Mouse (Mus musculus) kidney, postnatal 25 days (tissue): Measurements from ENCODE around the gene Cwc15.
A peak's percentile ranks its signal among the peaks of the same experiment; 100 is the strongest.

ENCODE experiments used
- DNase-seq, 2 experiments: peaks; one replicate each; pipeline ENCODE4 v3.0.0; 2021; ENCODE audit warnings: mixed read lengths in 2 of 2

The Cwc15 gene

DNA sequence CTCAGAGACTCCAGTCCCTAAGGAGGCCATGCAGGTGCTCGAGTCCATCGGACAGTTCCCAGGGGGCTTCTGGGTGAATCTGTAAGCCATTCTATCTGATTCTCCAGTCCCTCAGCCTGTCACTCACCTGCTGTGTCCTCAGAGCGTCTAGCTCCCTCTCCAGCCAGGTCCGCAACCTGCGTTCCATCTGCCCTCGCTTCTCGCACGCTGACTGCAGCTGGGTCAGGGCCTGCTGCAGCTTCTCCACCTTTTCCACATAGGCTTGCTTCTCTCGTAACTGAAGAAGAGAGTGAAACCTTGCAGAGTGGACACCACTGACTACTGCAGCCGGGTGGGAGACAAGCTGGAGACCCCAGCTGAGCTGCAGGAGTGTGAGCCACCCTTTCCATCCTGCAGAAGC lies 57.9 kb downstream of the Cwc15 start:
- peak in 1 of 2 experiments; percentile 12 for DNase-seq

DNA sequence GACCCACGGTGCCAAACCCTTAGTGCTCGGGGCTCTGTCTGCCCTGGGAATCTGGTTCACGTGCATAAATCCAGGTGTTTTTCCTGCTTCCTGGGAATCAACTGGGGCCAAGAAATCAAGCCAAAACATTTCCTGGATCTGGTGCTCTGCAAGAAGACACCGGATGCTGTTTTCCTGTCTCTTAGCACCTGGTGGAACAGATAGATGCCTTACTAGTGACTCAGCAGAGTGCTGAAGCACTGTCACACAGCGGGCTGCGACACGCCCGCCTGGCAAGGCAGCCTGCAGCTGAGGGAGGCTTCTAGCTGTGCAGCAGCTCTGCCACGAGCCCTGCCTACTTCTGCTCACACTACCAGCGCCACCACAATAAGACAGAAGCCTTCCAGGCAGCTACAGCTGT lies 59.0 kb downstream of the Cwc15 start:
- peak; percentile 9 to 49 for DNase-seq

DNA sequence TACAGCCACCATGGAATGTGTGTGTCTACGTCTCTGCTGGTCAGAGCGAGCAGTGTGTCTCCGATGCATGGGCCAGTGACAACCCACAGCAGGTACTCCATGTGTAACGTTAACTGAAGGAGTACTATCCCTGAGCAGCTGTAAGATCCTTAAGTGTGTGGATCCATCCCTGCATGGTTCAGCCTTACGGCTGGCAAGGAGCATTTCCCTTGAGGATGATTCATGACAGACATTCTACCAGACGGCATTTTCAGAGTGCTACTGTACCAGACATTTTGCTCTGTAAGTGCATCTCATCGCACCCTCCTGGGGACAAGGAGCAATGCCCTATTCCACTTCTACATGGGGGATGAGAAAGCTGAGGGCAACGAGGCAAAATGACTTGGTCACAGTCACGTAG lies 59.6 kb downstream of the Cwc15 start:
- DNase-seq = no peak
